Mouse (Mus musculus): Measurements from ENCODE around the gene Pde3a. TPM values are rescaled to one million over a fixed set of nuclear protein-coding genes. Genes with fewer than 3 reads are reported as not detected.

Gene Pde3a
- polyA plus RNA-seq, 1 experiment from 2014 or later = 4.8 TPM

DNA sequence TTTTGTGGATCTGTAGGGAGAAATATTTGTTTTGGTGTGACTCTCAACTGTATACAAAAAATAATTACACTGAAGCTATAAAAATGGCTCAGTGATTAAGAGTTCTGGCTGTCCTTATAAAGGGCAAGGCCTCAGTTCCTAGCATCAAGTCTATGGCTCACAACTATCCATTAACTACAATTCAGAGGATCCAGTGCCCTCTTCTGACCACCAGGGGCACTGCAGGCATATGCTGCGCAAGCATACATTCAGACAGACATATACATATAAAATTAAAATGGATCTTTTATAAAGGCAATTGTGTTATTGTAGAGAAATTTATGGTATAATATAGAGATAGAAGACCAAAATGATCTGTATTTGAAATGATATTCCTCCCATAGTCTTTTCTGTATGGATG, 181.1 kb downstream of the Pde3a start:
- no peak for ATAC-seq (ENCODE audit: low read depth)

DNA sequence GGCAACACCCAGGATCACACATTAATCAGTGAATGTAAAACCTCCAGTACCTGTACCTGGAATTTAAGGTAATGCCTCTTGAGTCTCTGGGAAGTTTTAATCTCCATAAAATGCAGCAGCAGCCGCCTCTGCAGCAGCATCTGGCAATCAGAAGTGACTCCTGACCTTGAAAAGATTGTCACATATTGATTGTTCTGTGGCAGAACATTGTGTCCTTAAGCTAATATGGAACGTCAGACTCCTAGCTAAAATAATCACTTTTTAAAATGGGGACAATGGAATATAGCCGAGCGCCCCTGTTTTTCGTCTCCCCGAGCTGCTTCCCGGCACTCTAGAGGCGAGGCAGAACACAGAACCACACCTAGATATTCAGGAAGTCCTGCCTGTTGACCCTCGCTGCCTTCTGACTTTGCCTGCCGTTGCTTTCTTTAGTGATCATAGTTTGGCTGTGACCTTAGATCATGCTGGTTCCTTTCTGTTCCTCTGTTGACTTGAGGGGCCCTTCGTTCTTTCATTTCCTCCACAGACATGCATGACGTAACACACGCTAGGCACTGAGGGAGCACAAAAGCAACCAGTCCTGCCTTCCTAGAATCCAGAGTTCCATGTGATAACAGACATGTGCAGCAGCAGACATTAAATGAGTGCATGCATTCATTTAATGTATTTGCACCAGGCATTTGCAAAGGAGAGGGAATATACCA, 183.4 kb downstream of the Pde3a start:
- H3K9ac ChIP-seq (ENCODE audit: low read length) = no peak overlapping the region
- 81% methylated on average over 13 of the region's 13 CpGs for WGBS
- no peak overlapping the region for H3K27ac ChIP-seq (ENCODE audit: low read length)
- no peak for ATAC-seq (ENCODE audit: low read depth)
- no peaks in the 10 kb centered on the region for H3K27me3 ChIP-seq (ENCODE audit: control insufficient read depth, insufficient read depth, low read depth, low read length)
- no peak overlapping the region for H3K4me3 ChIP-seq (ENCODE audit: low read length)
- no peaks in the 10 kb centered on the region for H3K9me3 ChIP-seq (ENCODE audit: control insufficient read depth, low read length)
- H3K4me1 ChIP-seq (replicated peaks; ENCODE audit: control insufficient read depth, insufficient read depth, low read length) = peaks cover 19% of the 10 kb centered on the region; the same call in 1 of the 2 replicates
- H3K4me2 ChIP-seq (ENCODE audit: low read depth, low read length) = no peak overlapping the region
- H3K36me3 ChIP-seq (ENCODE audit: control insufficient read depth, insufficient read depth, low read length) = no peaks in the 10 kb centered on the region

More for the DNA sequence above, 181.1 kb downstream of the Pde3a start:
- H3K27ac ChIP-seq (ENCODE audit: low read length) = no peak overlapping the region
- no peak overlapping the region for H3K4me3 ChIP-seq (ENCODE audit: low read length)
- no peaks in the 10 kb centered on the region for H3K27me3 ChIP-seq (ENCODE audit: control insufficient read depth, insufficient read depth, low read depth, low read length)
- H3K9ac ChIP-seq (ENCODE audit: low read length) = no peak overlapping the region
- no peaks in the 10 kb centered on the region for H3K36me3 ChIP-seq (ENCODE audit: control insufficient read depth, insufficient read depth, low read length)
- H3K9me3 ChIP-seq (ENCODE audit: control insufficient read depth, low read length) = no peaks in the 10 kb centered on the region
- H3K4me1 ChIP-seq (replicated peaks; ENCODE audit: control insufficient read depth, insufficient read depth, low read length) = peaks cover 20% of the 10 kb centered on the region; the same call in 1 of the 2 replicates
- WGBS = 95% methylated on average over 1 of the region's 1 CpGs
- H3K4me2 ChIP-seq (ENCODE audit: low read depth, low read length) = no peak overlapping the region

DNA sequence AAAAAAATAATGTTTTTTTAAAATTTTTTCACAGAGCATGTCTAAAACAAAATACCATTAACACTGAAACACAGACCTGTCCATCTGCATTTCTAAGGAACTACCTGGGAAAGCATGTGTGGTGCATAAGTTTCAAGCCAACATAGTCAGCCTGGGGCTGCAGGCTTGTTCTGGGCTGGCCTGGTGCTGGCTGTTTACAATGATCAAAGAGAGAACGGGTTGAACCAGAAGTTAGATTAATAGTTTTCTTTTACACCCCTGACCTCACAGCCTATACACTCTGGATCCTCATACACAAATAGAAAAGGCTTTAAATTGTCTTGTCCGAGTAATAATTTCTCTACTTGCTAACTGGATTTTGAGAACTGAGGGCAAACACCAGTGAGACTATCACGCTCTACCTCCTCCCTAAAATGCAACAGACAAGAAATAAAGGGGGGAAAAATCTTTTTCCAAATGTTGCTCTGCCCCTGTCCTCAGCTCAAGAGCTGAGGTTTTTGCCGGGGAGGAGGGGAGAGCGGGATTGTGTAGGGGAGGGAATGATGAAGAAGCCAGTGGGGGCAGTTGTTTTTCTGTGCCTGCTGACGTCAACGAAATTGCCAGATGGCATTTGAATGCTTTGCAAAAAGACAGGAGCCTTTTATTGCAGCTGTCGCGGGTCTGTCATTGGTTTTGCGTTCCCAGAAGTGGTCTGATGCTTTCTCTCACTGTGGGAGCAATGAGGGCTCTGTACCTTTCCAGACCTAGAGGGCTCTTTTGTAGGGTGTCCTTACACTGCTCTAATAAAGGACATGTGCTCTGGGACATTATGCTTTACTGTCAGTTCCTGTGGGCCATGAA, 185.1 kb downstream of the Pde3a start:
- Histone ChIP-seq H3K4me3 (ENCODE audit: low read length) (no peak overlapping the region), H3K4me2 (ENCODE audit: low read depth, low read length) (0 out of 2 replicates have a peak overlapping the region, but pooled peaks have one; percentile 1), H3K4me1 (replicated peaks; ENCODE audit: control insufficient read depth, insufficient read depth, low read length) (peaks cover 19% of the 10 kb centered on the region; the same call in 1 of the 2 replicates), H3K27me3 (ENCODE audit: control insufficient read depth, insufficient read depth, low read depth, low read length) (no peaks in the 10 kb centered on the region), H3K9ac (ENCODE audit: low read length) (no peak overlapping the region), H3K27ac (ENCODE audit: low read length) (peak overlapping the region; percentile 18), H3K36me3 (ENCODE audit: control insufficient read depth, insufficient read depth, low read length) (no peaks in the 10 kb centered on the region), H3K9me3 (ENCODE audit: control insufficient read depth, low read length) (no peaks in the 10 kb centered on the region; the same call in 1 of the 2 replicates)
- WGBS = 23% methylated on average over 10 of the region's 10 CpGs
- peak; percentile 78 for ATAC-seq (ENCODE audit: low read depth)

DNA sequence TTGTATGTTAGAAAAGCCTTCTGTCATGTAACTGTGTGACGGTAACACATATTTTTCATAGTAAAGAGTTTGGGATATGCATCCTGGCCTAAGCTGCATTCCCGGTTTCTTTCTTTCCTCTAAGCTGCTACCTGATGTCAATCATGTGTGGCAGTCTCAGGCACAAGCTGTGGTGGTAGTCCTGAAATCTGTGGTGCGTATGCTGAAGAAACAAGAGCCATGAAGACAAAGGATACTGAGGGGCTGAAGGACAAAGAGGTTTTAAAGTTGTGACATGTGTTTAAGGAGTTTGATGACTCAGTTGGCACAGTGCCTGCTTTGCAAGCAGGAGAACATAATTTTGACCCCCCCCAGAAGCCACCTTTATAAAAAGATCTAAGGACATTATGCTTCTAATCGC, 186.1 kb downstream of the Pde3a start:
- no peak overlapping the region for H3K9ac ChIP-seq (ENCODE audit: low read length)
- whole genome bisulfite sequencing = 53% methylated on average over 4 of the region's 4 CpGs
- H3K36me3 ChIP-seq (ENCODE audit: control insufficient read depth, insufficient read depth, low read length) = no peaks in the 10 kb centered on the region
- H3K9me3 ChIP-seq (ENCODE audit: control insufficient read depth, low read length) = no peaks in the 10 kb centered on the region; the same call in 1 of the 2 replicates
- H3K4me1 ChIP-seq (replicated peaks; ENCODE audit: control insufficient read depth, insufficient read depth, low read length) = peaks cover 19% of the 10 kb centered on the region; the same call in 1 of the 2 replicates
- peak overlapping the region; percentile 54; the same call in 1 of the 2 replicates for H3K27ac ChIP-seq (ENCODE audit: low read length)
- ATAC-seq (ENCODE audit: low read depth) = no peak
- no peak overlapping the region for H3K4me2 ChIP-seq (ENCODE audit: low read depth, low read length)
- no peak overlapping the region for H3K4me3 ChIP-seq (ENCODE audit: low read length)
- H3K27me3 ChIP-seq (ENCODE audit: control insufficient read depth, insufficient read depth, low read depth, low read length) = no peaks in the 10 kb centered on the region

DNA sequence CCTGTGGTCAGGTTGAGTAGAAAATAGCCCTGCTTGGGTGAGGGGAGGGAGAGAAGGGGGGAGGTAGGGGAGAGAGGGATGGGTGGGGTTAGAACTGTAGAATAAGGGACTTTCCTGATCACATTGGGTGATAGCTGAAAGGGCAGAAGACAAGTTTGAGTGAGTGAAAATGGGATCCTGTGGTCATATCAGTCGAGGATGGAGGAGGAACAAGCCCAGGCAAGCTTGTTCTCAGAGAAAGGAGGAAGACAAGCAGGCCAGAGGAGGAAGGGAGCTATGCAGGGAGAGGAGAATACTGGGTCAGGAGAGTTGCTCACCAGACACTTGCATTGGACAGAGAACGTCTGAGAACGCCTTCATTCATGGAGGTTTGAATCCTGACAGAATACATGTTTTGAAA, 190.9 kb downstream of the Pde3a start:
- H3K4me1 ChIP-seq (replicated peaks; ENCODE audit: control insufficient read depth, insufficient read depth, low read length) = peaks cover 6% of the 10 kb centered on the region; the same call in 1 of the 2 replicates
- no peak overlapping the region for H3K4me2 ChIP-seq (ENCODE audit: low read depth, low read length)
- ATAC-seq (ENCODE audit: low read depth) = no peak
- H3K9me3 ChIP-seq (ENCODE audit: control insufficient read depth, low read length) = no peaks in the 10 kb centered on the region; the same call in 1 of the 2 replicates
- H3K9ac ChIP-seq (ENCODE audit: low read length) = no peak overlapping the region
- H3K27me3 ChIP-seq (ENCODE audit: control insufficient read depth, insufficient read depth, low read depth, low read length) = no peaks in the 10 kb centered on the region
- 67% methylated on average over 3 of the region's 3 CpGs for WGBS
- H3K36me3 ChIP-seq (ENCODE audit: control insufficient read depth, insufficient read depth, low read length) = no peaks in the 10 kb centered on the region
- no peak overlapping the region for H3K4me3 ChIP-seq (ENCODE audit: low read length)
- H3K27ac ChIP-seq (ENCODE audit: low read length) = no peak overlapping the region

DNA sequence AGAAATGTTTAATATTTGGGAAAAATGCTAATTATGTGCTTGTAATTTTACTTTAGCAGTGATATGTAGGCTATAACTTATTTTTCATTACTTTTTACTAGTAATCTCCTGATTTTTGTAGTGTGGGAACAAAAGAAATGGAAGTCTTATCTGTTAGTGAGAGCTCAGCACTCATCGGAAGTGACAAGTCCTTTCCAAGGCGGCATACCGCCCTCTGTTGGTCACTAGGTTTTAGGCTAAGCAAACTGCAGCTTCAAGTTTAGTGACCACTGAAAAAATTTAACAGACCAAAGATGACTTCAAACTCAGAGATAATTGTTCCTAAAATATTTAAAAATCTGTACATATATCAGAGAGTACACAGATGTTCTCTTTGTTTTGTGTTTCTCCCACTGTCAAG, 198.5 kb downstream of the Pde3a start:
- H3K4me3 ChIP-seq (ENCODE audit: low read length) = no peak overlapping the region
- H3K4me1 ChIP-seq (replicated peaks; ENCODE audit: control insufficient read depth, insufficient read depth, low read length) = no peaks in the 10 kb centered on the region; the same call in 1 of the 2 replicates
- H3K9me3 ChIP-seq (ENCODE audit: control insufficient read depth, low read length) = no peaks in the 10 kb centered on the region
- H3K4me2 ChIP-seq (ENCODE audit: low read depth, low read length) = no peak overlapping the region
- 8% methylated on average over 3 of the region's 3 CpGs for WGBS
- no peaks in the 10 kb centered on the region for H3K27me3 ChIP-seq (ENCODE audit: control insufficient read depth, insufficient read depth, low read depth, low read length)
- H3K27ac ChIP-seq (ENCODE audit: low read length) = no peak overlapping the region
- ATAC-seq (ENCODE audit: low read depth) = no peak
- no peaks in the 10 kb centered on the region for H3K36me3 ChIP-seq (ENCODE audit: control insufficient read depth, insufficient read depth, low read length)
- no peak overlapping the region for H3K9ac ChIP-seq (ENCODE audit: low read length)

DNA sequence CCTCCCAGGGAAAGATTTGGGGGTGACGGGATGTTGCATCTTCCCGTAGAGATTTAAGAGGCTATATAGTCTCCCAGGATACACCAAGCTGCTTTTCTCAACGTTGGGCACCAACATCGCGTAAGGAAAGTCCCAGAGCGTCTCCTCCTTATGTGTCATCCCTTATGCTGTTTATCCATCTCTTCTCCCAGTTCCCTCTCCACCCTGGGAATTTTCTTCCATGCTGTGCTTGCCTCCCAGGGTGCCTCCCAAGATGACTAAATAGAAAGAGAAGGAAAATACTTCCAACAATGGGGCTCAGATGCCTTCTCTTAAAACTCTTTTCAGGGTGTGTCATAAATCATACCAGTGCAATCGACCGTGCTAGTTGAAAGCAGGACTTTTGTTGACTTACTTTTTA, 199.8 kb downstream of the Pde3a start:
- no peak for ATAC-seq (ENCODE audit: low read depth)
- H3K27me3 ChIP-seq (ENCODE audit: control insufficient read depth, insufficient read depth, low read depth, low read length) = no peaks in the 10 kb centered on the region
- no peaks in the 10 kb centered on the region for H3K9me3 ChIP-seq (ENCODE audit: control insufficient read depth, low read length)
- H3K4me3 ChIP-seq (ENCODE audit: low read length) = no peak overlapping the region
- no peaks in the 10 kb centered on the region for H3K36me3 ChIP-seq (ENCODE audit: control insufficient read depth, insufficient read depth, low read length)
- no peak overlapping the region for H3K9ac ChIP-seq (ENCODE audit: low read length)
- no peak overlapping the region for H3K27ac ChIP-seq (ENCODE audit: low read length)
- 66% methylated on average over 8 of the region's 8 CpGs for WGBS
- H3K4me1 ChIP-seq (replicated peaks; ENCODE audit: control insufficient read depth, insufficient read depth, low read length) = no peaks in the 10 kb centered on the region; the same call in 1 of the 2 replicates
- H3K4me2 ChIP-seq (ENCODE audit: low read depth, low read length) = no peak overlapping the region

DNA sequence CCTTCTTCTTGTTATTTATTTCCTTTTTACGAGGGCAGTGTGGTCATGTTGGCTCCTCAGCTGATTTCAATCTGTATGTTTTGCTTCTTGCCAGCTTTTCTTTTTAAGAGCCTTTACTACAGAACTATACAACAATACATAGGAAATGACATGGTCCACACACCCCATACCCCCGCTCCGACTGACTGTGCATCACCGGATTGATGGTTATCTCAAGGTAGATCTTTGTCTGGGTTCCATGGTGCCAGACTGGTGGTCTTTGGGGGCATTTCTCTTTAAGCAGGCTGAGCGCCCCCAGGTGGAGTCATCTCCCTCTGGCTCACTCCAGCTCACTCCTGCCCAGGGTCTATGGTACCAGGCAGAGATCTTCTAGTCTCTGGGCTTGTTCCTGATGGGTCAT, 206.3 kb downstream of the Pde3a start:
- no peak for ATAC-seq (ENCODE audit: low read depth)
- no peaks in the 10 kb centered on the region for H3K9me3 ChIP-seq (ENCODE audit: control insufficient read depth, low read length)
- H3K27ac ChIP-seq (ENCODE audit: low read length) = no peak overlapping the region

DNA sequence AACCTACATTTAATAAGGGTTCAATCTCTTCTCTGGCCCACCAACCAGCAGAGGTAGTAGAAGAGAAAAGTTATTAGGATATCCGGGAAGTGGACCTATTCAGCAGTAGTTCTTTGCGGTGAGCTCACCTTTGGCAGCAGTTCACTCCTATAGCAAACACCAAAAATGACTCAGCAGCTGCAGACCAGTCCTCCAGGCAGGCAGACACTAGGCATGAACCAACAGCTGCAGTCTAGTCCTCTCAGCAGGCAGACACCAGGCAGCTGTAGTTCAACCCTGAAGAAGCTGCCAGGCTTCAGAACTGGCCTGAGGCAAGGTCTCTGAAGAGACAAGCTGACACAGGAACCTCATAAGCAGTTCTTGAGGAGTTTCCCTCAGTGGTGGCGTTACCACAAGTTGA, 207.5 kb downstream of the Pde3a start:
- 76% methylated on average over 3 of the region's 3 CpGs for WGBS
- ATAC-seq (ENCODE audit: low read depth) = no peak
- no peaks in the 10 kb centered on the region for H3K36me3 ChIP-seq (ENCODE audit: control insufficient read depth, insufficient read depth, low read length)

More for the DNA sequence above, 206.3 kb downstream of the Pde3a start:
- Histone ChIP-seq H3K4me2 (ENCODE audit: low read depth, low read length) (no peak overlapping the region), H3K9ac (ENCODE audit: low read length) (no peak overlapping the region), H3K4me3 (ENCODE audit: low read length) (no peak overlapping the region), H3K36me3 (ENCODE audit: control insufficient read depth, insufficient read depth, low read length) (no peaks in the 10 kb centered on the region), H3K27me3 (ENCODE audit: control insufficient read depth, insufficient read depth, low read depth, low read length) (no peaks in the 10 kb centered on the region), H3K4me1 (replicated peaks; ENCODE audit: control insufficient read depth, insufficient read depth, low read length) (0 out of 2 replicates have a peak, but pooled peaks cover 4% of the 10 kb centered on the region)
- 67% methylated on average over 5 of the region's 5 CpGs for WGBS

More for the DNA sequence above, 207.5 kb downstream of the Pde3a start:
- H3K27me3 ChIP-seq (ENCODE audit: control insufficient read depth, insufficient read depth, low read depth, low read length) = no peaks in the 10 kb centered on the region
- H3K9ac ChIP-seq (ENCODE audit: low read length) = no peak overlapping the region
- no peak overlapping the region for H3K4me2 ChIP-seq (ENCODE audit: low read depth, low read length)
- no peak overlapping the region for H3K4me3 ChIP-seq (ENCODE audit: low read length)
- H3K9me3 ChIP-seq (ENCODE audit: control insufficient read depth, low read length) = no peaks in the 10 kb centered on the region
- H3K27ac ChIP-seq (ENCODE audit: low read length) = no peak overlapping the region
- H3K4me1 ChIP-seq (replicated peaks; ENCODE audit: control insufficient read depth, insufficient read depth, low read length) = 0 out of 2 replicates have a peak, but pooled peaks cover 4% of the 10 kb centered on the region
